Mouse (Mus musculus) midbrain, embryonic 12.5 days (tissue): ENCODE measurements at regions not wholly inside any gene's neighbourhood (a gene's known extent, or its start where the extent isn't known, plus 50 kb on each side); places are given as distances from the start of the nearest gene placed in this dataset.
A peak's percentile ranks its signal among the peaks of the same experiment; 100 is the strongest.

Experiments
- ATAC-seq: fragments of 200-750 bp; cut with Nextera tagmentation; 2 replicates; pipeline ENCODE4 v1.8.0; 2017; ENCODE audit warnings: low read depth, moderate TSS enrichment, moderate library complexity; ENCODE audit not compliant: low FRiP score
- H3K27ac ChIP-seq: fragments of 300-500 bp; sonication (generic); replicated peaks from 2 replicates; pipeline ENCODE4 v1.5.1; 2016; ENCODE audit warnings: mild to moderate bottlenecking
- H3K27me3 ChIP-seq: fragments of 300-500 bp; sonication (generic); 2 replicates; pipeline ENCODE4 v1.6.1; 2016; ENCODE audit warnings: mild to moderate bottlenecking
- H3K36me3 ChIP-seq: fragments of 300-500 bp; sonication (generic); 2 replicates; pipeline ENCODE4 v1.6.1; 2016
- H3K4me1 ChIP-seq: fragments of 300-500 bp; sonication (generic); 2 replicates; pipeline ENCODE4 v1.6.1; 2016
- H3K4me2 ChIP-seq: fragments of 300-500 bp; sonication (generic); replicated peaks from 2 replicates; pipeline ENCODE4 v1.6.1; 2016; ENCODE audit warnings: mild to moderate bottlenecking, moderate library complexity
- H3K4me3 ChIP-seq: fragments of 300-500 bp; sonication (generic); 2 replicates; pipeline ENCODE4 v1.5.1; 2016; ENCODE audit warnings: mild to moderate bottlenecking
- H3K9ac ChIP-seq: fragments of 300-500 bp; sonication (generic); replicated peaks from 2 replicates; pipeline ENCODE4 v1.6.1; 2016; ENCODE audit warnings: mild to moderate bottlenecking, moderate library complexity
- H3K9me3 ChIP-seq: fragments of 300-500 bp; sonication (generic); 2 replicates; pipeline ENCODE4 v1.6.1; 2016; ENCODE audit warnings: mild to moderate bottlenecking
- WGBS: fragments of 180-500 bp; shearing (Covaris S2); methylation state at CpG from one replicate; pipeline ENCODE4 v1.1.7; 2016; 5-methylcytosine and 5-hydroxymethylcytosine counted together

DNA sequence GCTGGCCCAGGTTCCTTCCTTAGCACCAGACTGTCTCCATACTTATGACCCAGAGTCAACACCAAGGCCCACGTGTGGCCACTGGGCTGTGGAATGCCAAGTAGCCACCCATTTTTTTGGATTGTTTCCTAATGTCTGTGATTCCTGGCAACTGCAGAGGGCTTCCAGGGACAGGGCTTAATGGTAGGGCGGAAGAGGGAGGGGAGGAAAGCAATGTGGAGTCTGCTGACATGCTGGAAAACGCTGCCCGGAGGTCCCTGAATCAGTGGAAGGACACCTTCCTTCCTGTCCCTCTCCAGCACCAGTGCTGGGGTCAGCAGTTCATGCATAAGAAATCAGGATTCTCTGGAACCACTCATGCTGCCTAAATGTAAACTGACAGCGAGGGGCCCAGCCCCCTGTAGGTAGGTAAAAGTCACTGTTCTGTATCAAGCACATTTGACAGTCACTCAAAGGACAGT is 90.8 kb downstream of the Iyd start:
- H3K27ac ChIP-seq, result no peak overlapping the region
- WGBS, result 55% methylated on average over 5 of the region's 5 CpGs
- no peaks in the 10 kb centered on the region for H3K27me3 ChIP-seq
- no peak for ATAC-seq
- H3K4me1 ChIP-seq, result peaks cover 2% of the 10 kb centered on the region; the same call in 1 of the 2 replicates
- no peaks in the 10 kb centered on the region for H3K9me3 ChIP-seq
- no peak overlapping the region for H3K4me2 ChIP-seq
- H3K9ac ChIP-seq, result no peak overlapping the region
- H3K4me3 ChIP-seq, result no peak overlapping the region
- no peaks in the 10 kb centered on the region for H3K36me3 ChIP-seq

DNA sequence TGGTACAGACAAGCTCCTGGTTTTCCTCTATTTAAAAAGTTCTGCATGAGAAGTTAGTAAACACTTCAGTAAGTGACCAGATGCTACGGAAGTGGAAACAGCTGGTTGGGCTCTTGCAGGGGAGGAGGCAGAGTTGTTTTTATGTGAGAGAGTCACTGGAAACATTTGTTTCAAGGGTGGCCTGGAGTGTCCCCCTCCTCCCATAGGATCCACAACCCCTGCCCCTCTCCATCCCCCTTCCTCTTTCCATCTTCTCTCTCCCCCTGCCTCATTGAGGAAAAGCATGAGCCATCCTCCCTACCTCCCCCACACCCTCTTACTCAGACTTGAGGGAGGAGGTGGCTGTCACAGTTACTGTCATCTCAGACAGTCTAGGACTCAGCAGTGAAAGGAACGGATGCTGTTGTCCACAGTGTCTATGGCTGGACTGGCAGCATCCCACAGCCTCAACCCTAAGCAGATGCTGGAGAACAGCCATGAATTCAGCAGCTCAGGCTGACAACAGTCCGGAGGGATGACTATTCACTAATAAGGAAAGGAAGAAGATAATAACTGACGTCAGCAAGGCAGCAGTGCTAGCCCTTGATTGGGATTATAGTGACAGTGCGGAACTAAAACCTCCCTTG is 93.9 kb downstream of the Iyd start:
- H3K4me1 ChIP-seq, result peaks cover 2% of the 10 kb centered on the region; the same call in 1 of the 2 replicates
- H3K9me3 ChIP-seq, result no peaks in the 10 kb centered on the region
- no peaks in the 10 kb centered on the region for H3K27me3 ChIP-seq
- no peak overlapping the region for H3K27ac ChIP-seq
- H3K4me2 ChIP-seq, result no peak overlapping the region
- 51% methylated on average over 5 of the region's 5 CpGs for WGBS
- ATAC-seq, result peak; percentile 68
- H3K36me3 ChIP-seq, result no peaks in the 10 kb centered on the region
- H3K4me3 ChIP-seq, result no peak overlapping the region
- H3K9ac ChIP-seq, result no peak overlapping the region

DNA sequence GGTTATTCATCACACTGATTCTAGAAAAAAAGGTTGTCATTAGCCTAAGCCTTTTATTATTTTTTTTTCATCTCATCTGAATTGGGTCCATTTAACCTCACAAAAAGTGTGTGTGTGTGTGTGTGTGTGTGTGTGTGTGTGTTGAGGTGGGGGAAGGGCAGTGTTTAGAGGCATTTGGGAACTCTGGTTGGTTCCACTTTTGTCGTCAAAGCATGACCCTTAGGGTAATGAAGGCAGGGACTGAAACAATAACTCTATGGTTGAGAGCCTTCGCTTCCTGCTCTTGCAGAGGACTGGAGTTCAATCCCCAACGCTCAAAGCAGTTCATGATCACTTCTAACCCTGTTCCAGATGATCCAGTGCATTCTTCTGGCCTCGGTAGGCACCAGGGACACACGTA is 96.1 kb upstream of the Plekhg1 start:
- 72% methylated on average over 5 of the region's 5 CpGs for WGBS
- ATAC-seq, result no peak
- no peak overlapping the region for H3K4me3 ChIP-seq
- no peak overlapping the region for H3K27ac ChIP-seq
- H3K4me1 ChIP-seq, result 0 out of 2 replicates have a peak, but pooled peaks cover 2% of the 10 kb centered on the region
- H3K36me3 ChIP-seq, result no peaks in the 10 kb centered on the region
- H3K9me3 ChIP-seq, result no peaks in the 10 kb centered on the region
- no peak overlapping the region for H3K9ac ChIP-seq
- H3K4me2 ChIP-seq, result no peak overlapping the region
- H3K27me3 ChIP-seq, result no peaks in the 10 kb centered on the region

DNA sequence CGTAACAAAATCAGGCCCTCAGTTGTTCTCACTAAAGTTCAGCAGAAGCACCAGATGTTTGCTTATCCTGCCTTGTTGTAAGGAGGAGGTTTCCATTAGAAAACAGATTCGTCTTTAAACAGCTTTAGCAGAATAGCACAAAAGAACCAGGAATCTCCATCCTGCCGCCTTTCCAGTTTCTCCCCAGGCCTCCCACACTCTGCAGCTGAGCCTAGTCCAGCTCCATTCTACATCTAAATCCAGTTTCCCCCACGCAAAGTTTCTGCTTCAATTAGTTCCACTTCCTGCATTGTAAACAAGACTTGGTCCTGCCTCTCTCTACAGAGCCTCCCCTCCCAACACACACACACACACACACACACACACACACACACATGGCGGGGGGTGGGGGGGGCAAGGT is 95.1 kb upstream of the Plekhg1 start:
- H3K9me3 ChIP-seq, result no peaks in the 10 kb centered on the region

DNA sequence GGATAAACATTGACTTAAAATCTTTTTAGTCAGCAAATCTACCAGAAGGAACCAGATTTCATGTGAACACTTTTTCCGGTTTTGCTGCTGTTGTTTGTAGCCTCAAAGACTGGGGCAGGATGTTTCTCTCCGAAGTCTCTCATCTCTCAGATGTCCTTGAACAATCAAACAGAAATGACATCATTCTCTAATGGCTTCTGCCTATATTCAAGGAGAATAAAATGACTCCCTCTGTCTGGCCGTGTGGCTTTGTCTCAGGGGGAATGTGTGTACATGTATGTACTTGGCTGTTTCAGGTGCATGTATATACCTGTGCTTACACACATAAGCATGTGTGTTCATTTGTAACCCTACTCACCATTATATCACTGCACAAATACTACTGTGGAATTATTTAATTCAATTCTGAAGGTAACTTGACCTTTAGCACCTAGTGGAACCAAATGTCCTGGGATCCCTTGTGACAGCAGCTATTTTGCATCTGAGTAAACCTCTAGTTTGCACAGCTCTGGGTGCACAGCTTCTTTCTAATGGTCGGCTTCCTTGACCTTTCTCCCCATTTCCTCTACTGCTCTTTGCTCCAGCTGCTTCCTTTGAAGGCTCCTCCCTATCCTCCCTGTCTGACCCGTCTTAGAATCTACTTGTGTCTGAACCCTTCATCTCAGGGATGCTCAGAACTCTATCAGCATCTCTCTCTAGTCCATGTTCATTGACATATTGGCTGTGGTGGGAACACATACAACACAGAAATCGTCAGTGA is 93.8 kb upstream of the Plekhg1 start:
- H3K27ac ChIP-seq, result no peak overlapping the region
- H3K4me1 ChIP-seq, result 0 out of 2 replicates have a peak, but pooled peaks cover 2% of the 10 kb centered on the region
- H3K4me2 ChIP-seq, result no peak overlapping the region
- no peaks in the 10 kb centered on the region for H3K36me3 ChIP-seq
- no peak overlapping the region for H3K9ac ChIP-seq
- no peak for ATAC-seq
- no peaks in the 10 kb centered on the region for H3K27me3 ChIP-seq
- H3K4me3 ChIP-seq, result no peak overlapping the region
- H3K9me3 ChIP-seq, result no peaks in the 10 kb centered on the region
- 79% methylated on average over 6 of the region's 6 CpGs for whole genome bisulfite sequencing

More for the DNA sequence above, 95.1 kb upstream of the Plekhg1 start:
- no peak overlapping the region for H3K4me3 ChIP-seq
- H3K27ac ChIP-seq, result no peak overlapping the region
- no peak for ATAC-seq
- no peak overlapping the region for H3K9ac ChIP-seq
- H3K27me3 ChIP-seq, result no peaks in the 10 kb centered on the region
- 48% methylated on average over 5 of the region's 5 CpGs for WGBS
- H3K36me3 ChIP-seq, result no peaks in the 10 kb centered on the region
- 0 out of 2 replicates have a peak, but pooled peaks cover 2% of the 10 kb centered on the region for H3K4me1 ChIP-seq
- H3K4me2 ChIP-seq, result no peak overlapping the region

DNA sequence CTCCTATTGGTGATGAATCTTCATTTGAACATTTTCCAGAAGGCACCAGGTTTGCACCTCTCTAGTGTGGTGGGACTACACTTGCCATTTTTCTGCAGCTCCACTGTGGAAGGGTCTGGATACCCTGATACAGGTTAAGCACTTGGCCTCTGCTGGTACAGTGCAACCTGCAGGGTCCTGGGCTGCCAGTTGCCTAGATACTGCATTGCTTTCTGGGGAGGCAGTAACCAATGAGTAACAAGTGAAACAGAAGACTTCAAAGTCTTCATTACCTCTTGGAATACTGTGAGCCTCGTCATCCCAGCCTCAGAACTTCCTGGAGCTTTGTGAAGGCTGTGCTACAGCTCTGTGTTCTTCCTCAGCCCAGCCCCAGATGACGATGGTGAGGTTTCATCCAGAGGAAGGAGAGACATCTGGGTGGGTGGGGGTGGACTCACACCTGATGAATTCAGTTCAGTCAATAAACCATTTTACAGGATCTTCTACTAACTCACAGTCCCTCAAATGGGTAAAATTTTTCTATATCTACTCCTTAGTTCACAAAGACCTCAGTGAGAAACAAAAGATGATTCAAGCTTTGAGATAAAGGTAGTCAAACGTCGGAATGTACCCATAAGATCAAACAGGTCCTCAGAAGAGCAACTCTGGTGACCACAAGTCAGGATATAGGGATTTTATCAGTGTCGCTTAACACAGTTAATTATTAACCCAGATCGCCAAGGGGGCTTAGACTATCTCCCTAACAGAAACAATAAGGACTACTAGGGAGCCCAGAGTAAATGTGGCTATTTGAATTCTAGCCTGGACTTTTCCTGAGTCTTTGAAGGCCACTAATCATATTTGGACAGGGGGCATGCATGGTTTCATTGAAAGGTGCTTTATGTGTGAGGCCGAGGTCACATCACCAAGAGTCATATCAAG is 92.1 kb upstream of the Plekhg1 start:
- Histone ChIP-seq H3K27me3 (no peaks in the 10 kb centered on the region), H3K4me2 (no peak overlapping the region), H3K36me3 (no peaks in the 10 kb centered on the region), H3K27ac (no peak overlapping the region), H3K9me3 (no peaks in the 10 kb centered on the region), H3K4me1 (0 out of 2 replicates have a peak, but pooled peaks cover 2% of the 10 kb centered on the region), H3K4me3 (no peak overlapping the region), H3K9ac (no peak overlapping the region)
- WGBS, result 79% methylated on average over 7 of the region's 7 CpGs
- no peak for ATAC-seq

DNA sequence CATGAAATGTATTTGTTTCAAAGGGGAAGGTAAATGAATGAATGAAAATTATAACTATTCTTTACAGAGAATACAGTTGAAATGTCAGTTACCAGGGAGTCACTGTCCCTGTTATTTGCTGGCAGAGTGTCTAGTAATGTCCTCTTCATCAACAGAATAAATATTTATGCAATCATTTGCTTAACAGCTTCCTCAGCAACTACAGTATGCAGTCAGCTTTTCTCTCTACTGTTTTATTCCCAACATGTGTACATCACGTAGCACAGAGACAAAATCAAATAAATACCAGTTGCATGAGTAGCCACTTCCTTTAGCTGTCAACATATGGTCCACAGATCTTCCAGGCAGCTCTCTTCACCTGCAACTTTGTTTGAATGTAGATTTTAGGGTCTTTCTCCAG is 90.2 kb upstream of the Plekhg1 start:
- WGBS, result 76% methylated on average over 1 of the region's 1 CpGs
- H3K9ac ChIP-seq, result no peak overlapping the region
- H3K27ac ChIP-seq, result no peak overlapping the region
- H3K9me3 ChIP-seq, result no peaks in the 10 kb centered on the region
- ATAC-seq, result no peak
- no peaks in the 10 kb centered on the region for H3K27me3 ChIP-seq
- H3K4me2 ChIP-seq, result no peak overlapping the region
- H3K4me3 ChIP-seq, result no peak overlapping the region
- no peaks in the 10 kb centered on the region for H3K36me3 ChIP-seq
- H3K4me1 ChIP-seq, result 0 out of 2 replicates have a peak, but pooled peaks cover 2% of the 10 kb centered on the region

DNA sequence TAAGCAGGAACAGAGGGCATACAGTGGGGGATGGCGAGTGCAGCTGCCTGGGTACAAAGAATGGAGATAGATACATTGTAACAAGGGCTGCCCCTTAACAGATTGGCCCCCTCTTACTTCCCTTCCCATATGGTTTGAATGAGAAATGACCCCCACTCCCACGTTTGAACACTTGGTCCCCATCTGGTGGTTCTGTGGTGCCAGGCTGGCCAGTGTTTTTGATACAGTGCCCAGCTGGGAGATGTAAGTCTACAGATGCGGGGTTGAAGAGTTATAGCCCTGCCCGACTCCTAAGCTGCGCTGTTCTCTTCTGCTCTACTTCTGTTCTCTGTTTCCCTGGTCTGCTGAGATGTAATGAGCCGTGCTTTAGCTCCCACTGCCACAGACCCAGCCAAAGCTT is 89.6 kb upstream of the Plekhg1 start:
- WGBS, result 82% methylated on average over 6 of the region's 6 CpGs

DNA sequence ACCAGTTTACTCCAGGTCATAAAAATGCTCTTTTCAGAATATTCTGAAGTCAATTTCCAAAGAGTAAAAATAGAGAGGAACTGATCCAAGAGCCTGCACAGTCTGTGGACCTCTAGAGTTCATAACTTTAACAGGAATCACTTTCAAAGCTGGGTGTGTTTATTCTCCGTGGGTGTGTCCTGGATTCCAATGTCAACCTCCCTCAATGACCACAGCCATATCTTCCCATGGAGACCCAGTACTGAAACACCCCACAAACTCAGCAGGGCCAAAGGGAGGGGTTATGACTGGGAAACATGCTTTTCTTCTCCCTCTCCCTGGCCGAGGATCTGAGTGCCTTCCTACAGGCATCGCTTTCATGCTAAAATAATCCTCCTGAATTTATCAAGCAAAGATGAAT is 87.6 kb upstream of the Plekhg1 start:
- WGBS, result 79% methylated on average over 3 of the region's 3 CpGs

More for the DNA sequence above, 89.6 kb upstream of the Plekhg1 start:
- Histone ChIP-seq H3K9me3 (no peaks in the 10 kb centered on the region), H3K4me1 (no peaks in the 10 kb centered on the region), H3K36me3 (no peaks in the 10 kb centered on the region), H3K4me2 (no peak overlapping the region), H3K4me3 (no peak overlapping the region), H3K9ac (no peak overlapping the region), H3K27me3 (no peaks in the 10 kb centered on the region), H3K27ac (no peak overlapping the region)
- no peak for ATAC-seq

DNA sequence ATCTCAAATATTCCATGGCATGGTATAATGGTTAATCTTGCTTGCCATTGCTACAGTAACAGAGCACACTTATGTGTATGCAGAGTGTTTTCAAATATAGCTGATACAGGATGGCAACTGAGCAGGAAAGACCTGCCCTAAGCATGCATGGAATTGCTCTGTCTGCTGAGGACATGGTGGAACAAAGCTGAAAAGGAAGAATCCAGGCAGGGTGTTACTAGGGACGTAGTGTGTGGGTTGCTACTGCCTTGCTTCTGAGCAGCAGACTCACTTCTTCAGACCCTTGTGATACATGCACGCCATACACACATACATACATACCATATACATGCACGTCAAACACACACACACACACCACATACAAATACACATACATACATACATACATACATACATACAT is 84.1 kb upstream of the Plekhg1 start:
- 94% methylated on average over 3 of the region's 3 CpGs for WGBS
- Histone ChIP-seq H3K27me3 (no peaks in the 10 kb centered on the region), H3K4me2 (no peak overlapping the region), H3K36me3 (no peaks in the 10 kb centered on the region), H3K4me1 (no peaks in the 10 kb centered on the region), H3K9ac (no peak overlapping the region), H3K9me3 (no peaks in the 10 kb centered on the region), H3K27ac (no peak overlapping the region), H3K4me3 (no peak overlapping the region)
- ATAC-seq, result no peak

More for the DNA sequence above, 87.6 kb upstream of the Plekhg1 start:
- Histone ChIP-seq H3K4me1 (no peaks in the 10 kb centered on the region), H3K27me3 (no peaks in the 10 kb centered on the region), H3K4me2 (no peak overlapping the region), H3K27ac (no peak overlapping the region), H3K4me3 (no peak overlapping the region), H3K9ac (no peak overlapping the region), H3K9me3 (no peaks in the 10 kb centered on the region), H3K36me3 (no peaks in the 10 kb centered on the region)
- ATAC-seq, result no peak

DNA sequence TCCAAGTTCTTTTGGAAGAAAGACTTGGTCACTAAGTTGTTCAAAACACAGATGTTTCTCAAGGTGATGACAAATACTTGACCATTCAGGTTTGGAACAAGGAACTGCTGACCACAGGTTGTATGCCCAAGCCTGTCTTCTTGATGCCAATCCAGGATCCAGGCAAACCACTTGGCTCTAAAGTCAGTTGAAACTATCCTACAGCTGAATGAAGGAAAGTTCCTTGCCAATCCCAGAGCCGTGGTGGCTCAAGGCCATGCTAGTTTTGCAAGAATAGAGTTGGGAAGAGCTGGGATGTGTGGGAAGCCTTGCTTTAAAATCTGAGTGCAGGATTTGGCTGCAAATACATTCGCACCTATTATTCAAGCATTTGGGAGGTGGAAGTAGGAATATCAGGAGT is 78.0 kb upstream of the Plekhg1 start:
- Histone ChIP-seq H3K27ac (no peak overlapping the region), H3K27me3 (no peaks in the 10 kb centered on the region), H3K36me3 (no peaks in the 10 kb centered on the region), H3K4me2 (no peak overlapping the region), H3K9me3 (0 out of 2 replicates have a peak, but pooled peaks cover 2% of the 10 kb centered on the region), H3K9ac (no peak overlapping the region), H3K4me1 (no peaks in the 10 kb centered on the region), H3K4me3 (no peak overlapping the region)
- 82% methylated on average over 2 of the region's 2 CpGs for WGBS
- ATAC-seq, result no peak

DNA sequence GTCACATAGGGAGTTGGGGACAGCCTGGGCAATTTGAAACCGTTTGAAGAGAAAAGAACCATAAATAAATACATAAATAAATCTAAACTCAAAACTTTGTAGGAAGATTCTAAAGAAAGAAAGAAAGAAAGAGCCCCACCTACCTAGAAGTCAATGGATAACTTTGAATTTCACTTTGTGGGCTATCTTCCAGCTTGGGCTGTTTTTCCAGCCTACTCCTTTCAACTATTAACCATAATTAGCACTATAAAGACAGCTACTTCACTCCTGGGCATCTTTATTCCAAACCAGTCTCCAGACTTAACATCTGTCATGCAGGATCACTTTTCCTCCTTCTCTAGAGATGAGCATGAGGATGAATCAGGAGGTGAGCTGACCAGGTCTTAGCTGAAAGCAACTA is 77.6 kb upstream of the Plekhg1 start:
- Histone ChIP-seq H3K36me3 (no peaks in the 10 kb centered on the region), H3K9ac (no peak overlapping the region), H3K27me3 (no peaks in the 10 kb centered on the region), H3K4me1 (no peaks in the 10 kb centered on the region), H3K4me2 (no peak overlapping the region), H3K9me3 (0 out of 2 replicates have a peak, but pooled peaks cover 2% of the 10 kb centered on the region), H3K27ac (no peak overlapping the region), H3K4me3 (no peak overlapping the region)
- 74% methylated on average over 1 of the region's 1 CpGs for WGBS
- ATAC-seq, result no peak
